Mouse (Mus musculus): ENCODE results near the gene Stam.
"Not testable (repeated sequence)": the region's sequence is repeated elsewhere in the genome, so short reads cannot be mapped to it uniquely, and the experiment has no call there.

Gene Stam

DNA sequence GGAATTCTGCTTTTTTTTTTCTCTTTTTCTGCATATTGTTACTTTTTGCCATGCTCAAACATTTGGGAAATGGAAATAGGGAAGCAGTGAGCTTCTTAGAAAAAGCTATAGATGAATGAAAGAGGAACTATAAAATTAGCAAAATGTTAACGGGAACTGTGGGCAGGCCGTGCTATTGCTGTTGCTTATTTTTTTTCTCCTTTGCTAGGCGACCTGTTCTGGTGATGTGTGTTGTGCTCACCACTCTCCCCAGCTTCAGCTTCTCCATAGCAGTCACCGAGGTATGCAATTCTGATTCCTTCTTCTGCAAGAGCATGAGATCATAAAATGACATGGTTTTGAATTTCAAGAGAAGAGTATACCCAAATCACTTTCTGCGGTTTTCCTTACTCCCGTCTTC lies 118.1 kb downstream of the Stam start:
- no peak for DNase-seq (ENCODE audit: low spot score)

DNA sequence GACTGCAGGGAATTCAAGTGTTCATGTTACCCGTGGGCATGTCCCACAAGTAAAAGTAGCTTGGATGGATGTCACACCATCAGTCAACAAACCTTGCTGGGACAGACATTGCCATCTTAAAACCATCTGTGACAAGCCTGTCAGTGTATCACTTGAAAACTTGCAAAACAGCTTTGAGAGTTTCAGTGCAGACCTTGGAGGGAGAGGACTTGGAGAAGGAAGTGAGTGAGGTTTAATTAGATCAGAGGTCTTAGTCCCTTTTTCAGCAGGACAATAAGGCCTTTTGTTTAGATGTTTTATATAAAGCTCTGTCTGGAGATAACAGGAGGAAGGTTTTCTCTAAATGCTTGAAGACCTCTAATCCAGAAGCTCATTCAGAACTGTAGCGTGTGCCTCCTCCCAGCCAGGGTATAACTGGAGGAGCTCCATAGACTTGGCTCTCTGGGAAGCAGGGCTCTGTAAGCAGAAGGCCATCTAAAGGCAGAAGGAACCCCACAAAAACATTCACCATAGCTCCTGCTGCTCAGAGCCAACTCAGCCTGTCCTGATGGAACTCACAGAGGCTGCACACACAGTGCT lies 124.5 kb downstream of the Stam start:
- not testable (repeated sequence) for DNase-seq (ENCODE audit: low spot score)
